Mouse (Mus musculus): ENCODE data around the gene Spn. TPM values are rescaled to one million over a fixed set of nuclear protein-coding genes. Genes with fewer than 3 reads are reported as not detected.

Spn gene
- polyA plus RNA-seq, 1 experiment from 2014 or later: 0.13 TPM

DNA sequence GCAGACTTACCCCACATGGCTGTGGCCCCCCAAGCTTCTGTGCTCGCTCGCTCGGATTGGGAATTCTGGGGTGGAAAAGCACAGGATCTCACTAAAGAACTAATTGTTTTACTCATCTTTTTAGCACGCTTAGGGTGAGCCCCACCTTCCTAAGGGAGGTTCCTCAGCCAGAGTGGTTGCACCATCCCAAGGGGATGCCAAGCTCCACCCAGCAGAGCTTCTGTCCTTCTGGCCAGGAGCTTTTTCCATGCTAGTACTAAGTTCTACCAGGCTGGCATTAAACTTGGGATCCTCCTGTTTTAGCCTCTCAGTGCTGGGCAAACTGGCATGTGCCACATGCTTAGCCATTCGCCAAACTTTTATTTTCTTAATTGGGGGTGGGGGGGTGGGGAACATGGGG, 24.9 kb upstream of the Spn start:
- no peaks in the 10 kb centered on the region for H3K9me3 ChIP-seq (ENCODE audit: control insufficient read depth)
- H3K9ac ChIP-seq (ENCODE audit: low read depth, low read length): no peak overlapping the region
- no peak for TF ChIP-seq CTCF (IDR thresholded peaks at IDR 0.05; ENCODE audit: low read depth)
- 83% methylated on average over 5 of the region's 5 CpGs for WGBS
- H3K36me3 ChIP-seq (ENCODE audit: control insufficient read depth, insufficient read depth): no peaks in the 10 kb centered on the region
- no peak overlapping the region for H3K27ac ChIP-seq (ENCODE audit: low read depth, low read length)
- H3K4me1 ChIP-seq (replicated peaks; ENCODE audit: control insufficient read depth, insufficient read depth, low read length): no peaks in the 10 kb centered on the region
- ATAC-seq: no peak
- H3K27me3 ChIP-seq (replicated peaks; ENCODE audit: control insufficient read depth, insufficient read depth, low read length): no peaks in the 10 kb centered on the region
- H3K4me3 ChIP-seq (ENCODE audit: low read depth, low read length): no peak overlapping the region
- H3K4me2 ChIP-seq (replicated peaks; ENCODE audit: low read depth): no peak overlapping the region

DNA sequence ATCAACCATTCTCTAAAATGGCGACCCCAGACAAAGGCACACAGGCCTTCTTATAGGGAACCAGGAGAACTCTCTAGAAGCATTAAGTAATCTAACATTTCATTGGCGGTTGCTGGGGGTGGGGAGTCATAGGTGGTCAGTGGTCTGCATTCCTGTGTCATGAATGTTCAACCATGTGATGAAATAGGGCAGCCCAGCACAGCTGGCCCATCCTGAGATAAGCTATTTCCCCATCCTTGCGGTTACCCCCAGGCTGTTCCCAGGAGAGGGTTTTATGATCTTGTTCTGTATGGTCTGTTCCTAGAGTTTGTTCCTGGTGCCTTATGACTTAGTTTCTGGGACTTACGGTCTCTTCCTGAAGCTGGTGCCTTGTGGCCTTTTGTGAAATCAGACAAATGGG, 19.9 kb upstream of the Spn start:
- no peak overlapping the region for H3K4me2 ChIP-seq (replicated peaks; ENCODE audit: low read depth)
- no peak for ATAC-seq
- 67% methylated on average over 4 of the region's 4 CpGs for WGBS
- H3K4me1 ChIP-seq (replicated peaks; ENCODE audit: control insufficient read depth, insufficient read depth, low read length): no peaks in the 10 kb centered on the region
- no peaks in the 10 kb centered on the region for H3K36me3 ChIP-seq (ENCODE audit: control insufficient read depth, insufficient read depth)
- H3K9ac ChIP-seq (ENCODE audit: low read depth, low read length): no peak overlapping the region
- H3K9me3 ChIP-seq (ENCODE audit: control insufficient read depth): no peaks in the 10 kb centered on the region
- no peaks in the 10 kb centered on the region for H3K27me3 ChIP-seq (replicated peaks; ENCODE audit: control insufficient read depth, insufficient read depth, low read length)
- H3K4me3 ChIP-seq (ENCODE audit: low read depth, low read length): no peak overlapping the region
- no peak for TF ChIP-seq CTCF (IDR thresholded peaks at IDR 0.05; ENCODE audit: low read depth)
- no peak overlapping the region for H3K27ac ChIP-seq (ENCODE audit: low read depth, low read length)

DNA sequence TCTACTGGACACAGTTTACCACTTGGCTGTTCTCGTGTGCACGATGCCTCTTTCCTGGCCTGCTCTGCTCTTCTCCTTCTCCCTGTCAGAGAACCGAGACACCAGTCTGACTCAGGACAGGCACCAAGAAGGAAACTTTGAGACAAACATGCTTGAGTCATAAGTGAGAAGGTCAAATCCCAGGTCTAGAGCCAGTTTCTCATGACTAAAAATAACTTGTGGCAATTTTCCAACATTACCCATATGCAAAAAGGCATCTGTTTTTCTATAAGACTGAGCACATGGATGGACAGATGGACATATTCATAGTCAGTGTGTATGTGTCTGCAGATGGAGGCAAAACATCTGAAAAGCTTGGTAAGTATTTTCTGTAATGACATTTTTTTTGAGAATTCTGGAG, 15.9 kb upstream of the Spn start:
- Histone ChIP-seq H3K27me3 (replicated peaks; ENCODE audit: control insufficient read depth, insufficient read depth, low read length) (no peaks in the 10 kb centered on the region), H3K4me3 (ENCODE audit: low read depth, low read length) (no peak overlapping the region), H3K9ac (ENCODE audit: low read depth, low read length) (no peak overlapping the region), H3K4me2 (replicated peaks; ENCODE audit: low read depth) (no peak overlapping the region), H3K36me3 (ENCODE audit: control insufficient read depth, insufficient read depth) (no peaks in the 10 kb centered on the region), H3K27ac (ENCODE audit: low read depth, low read length) (no peak overlapping the region), H3K4me1 (replicated peaks; ENCODE audit: control insufficient read depth, insufficient read depth, low read length) (no peaks in the 10 kb centered on the region), H3K9me3 (ENCODE audit: control insufficient read depth) (no peaks in the 10 kb centered on the region)
- TF ChIP-seq CTCF (IDR thresholded peaks at IDR 0.05; ENCODE audit: low read depth): no peak
- ATAC-seq: no peak
- WGBS: 67% methylated on average over 3 of the region's 3 CpGs

GRCm38 (mm10) chr7:127152464-127152863, 14.8 kb upstream of the Spn start:
- Histone ChIP-seq H3K4me2 (replicated peaks; ENCODE audit: low read depth) (no peak overlapping the region), H3K4me1 (replicated peaks; ENCODE audit: control insufficient read depth, insufficient read depth, low read length) (no peaks in the 10 kb centered on the region), H3K36me3 (ENCODE audit: control insufficient read depth, insufficient read depth) (no peaks in the 10 kb centered on the region), H3K9me3 (ENCODE audit: control insufficient read depth) (no peaks in the 10 kb centered on the region), H3K27me3 (replicated peaks; ENCODE audit: control insufficient read depth, insufficient read depth, low read length) (no peaks in the 10 kb centered on the region), H3K27ac (ENCODE audit: low read depth, low read length) (no peak overlapping the region), H3K4me3 (ENCODE audit: low read depth, low read length) (no peak overlapping the region), H3K9ac (ENCODE audit: low read depth, low read length) (no peak overlapping the region)
- no peak for ATAC-seq
- no peak for TF ChIP-seq CTCF (IDR thresholded peaks at IDR 0.05; ENCODE audit: low read depth)
- 87% methylated on average over 6 of the region's 6 CpGs for WGBS

- TF ChIP-seq CTCF (IDR thresholded peaks at IDR 0.05; ENCODE audit: low read depth): no peak
- WGBS: 61% methylated on average over 3 of the region's 3 CpGs
Observed at GRCm38 (mm10) chr7:127147901-127148300, 10.3 kb upstream of the Spn start.

DNA sequence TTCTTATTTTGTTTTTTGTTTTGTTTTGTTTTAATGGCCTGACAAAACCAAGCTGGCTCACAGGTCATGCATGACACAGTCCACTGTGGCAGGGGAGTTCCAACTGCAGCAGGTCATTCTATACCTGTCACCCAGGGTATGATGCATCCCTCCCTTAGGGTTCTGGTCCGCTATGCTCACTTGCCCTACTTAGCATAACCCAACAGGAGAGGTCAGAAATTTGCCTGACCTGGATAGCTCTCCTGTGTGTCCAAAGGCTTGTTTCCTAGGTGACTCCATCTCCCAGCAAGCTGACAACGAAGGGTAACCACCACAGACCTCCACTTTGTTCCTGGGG, 8.6 kb upstream of the Spn start:
- TF ChIP-seq CTCF (IDR thresholded peaks at IDR 0.05; ENCODE audit: low read depth): no peak
- H3K9ac ChIP-seq (ENCODE audit: low read depth, low read length): no peak overlapping the region
- no peaks in the 10 kb centered on the region for H3K4me1 ChIP-seq (replicated peaks; ENCODE audit: control insufficient read depth, insufficient read depth, low read length)
- no peaks in the 10 kb centered on the region for H3K9me3 ChIP-seq (ENCODE audit: control insufficient read depth)
- no peak overlapping the region for H3K4me2 ChIP-seq (replicated peaks; ENCODE audit: low read depth)
- no peaks in the 10 kb centered on the region for H3K36me3 ChIP-seq (ENCODE audit: control insufficient read depth, insufficient read depth)
- WGBS: 77% methylated on average over 2 of the region's 2 CpGs
- no peaks in the 10 kb centered on the region for H3K27me3 ChIP-seq (replicated peaks; ENCODE audit: control insufficient read depth, insufficient read depth, low read length)
- no peak overlapping the region for H3K4me3 ChIP-seq (ENCODE audit: low read depth, low read length)
- ATAC-seq: no peak
- no peak overlapping the region for H3K27ac ChIP-seq (ENCODE audit: low read depth, low read length)

More at GRCm38 (mm10) chr7:127147901-127148300, 10.3 kb upstream of the Spn start:
- Histone ChIP-seq H3K27me3 (replicated peaks; ENCODE audit: control insufficient read depth, insufficient read depth, low read length) (no peaks in the 10 kb centered on the region), H3K4me1 (replicated peaks; ENCODE audit: control insufficient read depth, insufficient read depth, low read length) (no peaks in the 10 kb centered on the region), H3K9ac (ENCODE audit: low read depth, low read length) (no peak overlapping the region), H3K9me3 (ENCODE audit: control insufficient read depth) (no peaks in the 10 kb centered on the region), H3K27ac (ENCODE audit: low read depth, low read length) (no peak overlapping the region), H3K4me3 (ENCODE audit: low read depth, low read length) (no peak overlapping the region), H3K4me2 (replicated peaks; ENCODE audit: low read depth) (no peak overlapping the region), H3K36me3 (ENCODE audit: control insufficient read depth, insufficient read depth) (no peaks in the 10 kb centered on the region)
- ATAC-seq: no peak

All from intestine, postnatal 0 days (tissue).